Mouse (Mus musculus) urinary bladder, postnatal 36 days (tissue): ENCODE data around the gene Pdzrn3.

Experiments used
- DNase-seq, 2 experiments: peaks; one replicate each; pipeline ENCODE4 v3.0.0; 2022; ENCODE audit warnings: low spot score in 2 of 2, mixed read lengths in 1 of 2

The Pdzrn3 gene

DNA sequence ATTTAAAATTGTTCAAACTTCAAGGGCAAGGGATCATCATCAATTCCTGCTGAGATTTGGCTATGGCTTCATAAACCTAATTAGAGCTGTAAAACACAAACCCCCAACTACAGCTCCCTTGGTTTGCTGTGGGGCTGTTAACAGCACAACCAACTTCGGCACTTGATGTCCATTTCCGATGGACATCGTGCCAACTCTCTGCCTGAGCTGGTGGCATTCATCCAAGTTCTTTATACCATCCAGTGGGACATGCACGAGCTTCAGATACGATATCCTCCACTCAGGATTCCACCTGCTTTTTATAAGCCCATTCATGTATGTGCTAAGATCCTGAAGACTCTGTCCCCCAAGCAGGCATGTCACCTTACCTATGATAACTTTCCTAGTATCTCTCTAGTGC is 118.3 kb downstream of the Pdzrn3 start:
- DNase-seq, result no peak

DNA sequence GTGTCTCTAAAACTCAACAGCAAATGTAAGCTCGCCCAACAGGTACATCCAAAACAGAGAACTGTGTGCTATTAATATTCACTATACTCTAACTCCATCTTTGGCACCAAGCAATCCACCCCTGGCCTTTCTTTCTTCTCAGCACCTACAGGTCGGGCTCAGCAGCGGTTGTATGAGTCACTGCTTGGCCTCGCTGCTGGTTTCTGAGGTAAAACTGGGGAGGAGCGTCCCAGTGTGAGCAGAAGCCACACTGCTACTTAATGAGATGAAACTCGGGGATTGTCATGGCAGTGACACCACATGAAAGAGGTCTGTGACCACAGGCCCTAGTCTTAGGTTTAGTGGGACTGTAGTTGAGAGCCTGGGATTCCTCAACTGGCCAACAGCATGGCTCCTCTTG is 120.3 kb downstream of the Pdzrn3 start:
- no peak for DNase-seq

DNA sequence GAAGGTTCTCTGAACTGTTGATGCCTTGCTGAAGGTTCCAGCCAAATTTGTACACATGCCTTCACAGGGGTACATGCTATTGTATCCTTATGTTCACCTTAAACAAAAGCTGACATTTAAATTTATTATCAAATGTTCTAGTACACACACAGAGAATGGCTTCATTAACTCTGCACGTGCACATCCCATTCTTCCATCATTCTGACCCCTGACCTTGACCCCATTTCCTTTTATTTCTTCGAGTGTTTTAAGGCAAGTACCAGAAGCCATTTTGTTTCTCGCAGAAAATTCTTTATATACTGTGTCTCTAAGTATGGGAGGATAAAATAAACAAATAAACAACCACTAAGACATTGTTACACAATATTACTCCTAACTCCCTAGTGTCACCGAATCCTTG is 123.0 kb downstream of the Pdzrn3 start:
- DNase-seq, result no peak

DNA sequence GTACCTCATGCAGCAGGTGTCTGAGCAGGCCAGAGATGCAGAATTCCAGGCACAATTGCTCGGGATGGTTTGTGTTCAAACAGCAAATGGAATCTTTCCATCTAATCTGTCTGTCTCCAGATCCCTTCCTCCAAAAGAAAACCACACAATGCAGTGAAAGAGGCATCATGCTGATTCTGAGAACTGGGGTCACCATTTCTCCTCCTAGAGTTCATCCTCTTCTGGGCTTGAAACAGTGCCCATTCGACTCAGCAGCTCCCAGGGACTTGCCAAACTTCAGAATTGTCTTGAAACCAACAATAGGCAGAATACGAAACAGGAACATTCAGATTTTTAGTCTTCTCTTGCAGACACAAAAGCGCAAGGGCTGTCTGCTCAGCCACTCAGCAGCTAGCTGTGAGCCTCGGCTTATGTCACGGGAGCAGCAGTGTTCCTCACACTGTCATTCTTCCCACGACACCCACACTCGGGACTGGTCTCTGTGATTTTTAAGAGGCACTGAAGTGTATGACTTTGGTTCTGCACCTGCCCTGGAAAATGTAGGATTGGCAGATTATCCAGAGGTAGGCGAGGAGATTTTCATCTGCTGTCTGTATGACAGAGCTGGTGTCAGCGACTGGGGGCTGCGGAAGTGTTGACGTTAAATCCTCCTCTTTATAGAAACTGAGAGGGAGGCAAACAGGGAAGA is 125.6 kb downstream of the Pdzrn3 start:
- no peak for DNase-seq

DNA sequence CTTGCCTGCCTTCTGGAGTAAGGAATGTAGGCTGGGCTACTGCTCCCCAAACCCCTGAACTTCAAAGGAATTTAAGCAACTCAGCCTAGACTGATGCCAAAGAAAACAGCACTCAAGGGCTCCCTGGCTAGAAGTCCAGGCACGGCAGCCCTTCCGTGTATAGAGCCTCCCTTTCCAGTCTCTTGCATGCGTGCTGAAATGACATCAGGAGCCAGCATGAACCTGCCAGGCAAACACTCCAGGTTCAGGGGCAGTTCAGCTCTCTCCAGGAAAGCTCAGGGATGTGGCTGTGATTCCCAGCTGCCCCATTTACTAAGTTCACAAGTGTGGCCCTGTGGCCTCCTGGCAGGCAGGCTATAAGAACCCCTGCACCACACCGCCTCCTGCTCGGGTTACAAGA is 126.5 kb downstream of the Pdzrn3 start:
- DNase-seq, result no peak

DNA sequence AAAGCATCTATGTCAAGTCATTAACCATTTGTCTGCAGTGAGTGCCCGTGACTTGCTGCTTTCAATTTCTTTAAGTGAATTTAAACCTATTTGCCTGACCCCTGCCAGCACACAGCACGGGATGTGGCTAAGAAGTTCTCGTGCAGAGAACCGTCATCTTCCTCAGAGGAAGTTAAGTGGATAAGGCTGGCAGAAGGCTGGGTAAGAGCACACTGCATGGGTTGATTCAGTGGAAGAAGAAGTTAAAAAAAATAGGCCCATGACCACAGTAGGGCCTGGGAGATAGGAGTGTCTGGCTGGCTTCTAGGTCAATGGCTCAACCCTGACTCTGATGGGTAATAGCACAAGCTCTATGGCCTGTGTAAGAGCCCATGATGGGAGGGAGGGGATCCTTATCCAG is 131.6 kb downstream of the Pdzrn3 start:
- DNase-seq, result no peak

DNA sequence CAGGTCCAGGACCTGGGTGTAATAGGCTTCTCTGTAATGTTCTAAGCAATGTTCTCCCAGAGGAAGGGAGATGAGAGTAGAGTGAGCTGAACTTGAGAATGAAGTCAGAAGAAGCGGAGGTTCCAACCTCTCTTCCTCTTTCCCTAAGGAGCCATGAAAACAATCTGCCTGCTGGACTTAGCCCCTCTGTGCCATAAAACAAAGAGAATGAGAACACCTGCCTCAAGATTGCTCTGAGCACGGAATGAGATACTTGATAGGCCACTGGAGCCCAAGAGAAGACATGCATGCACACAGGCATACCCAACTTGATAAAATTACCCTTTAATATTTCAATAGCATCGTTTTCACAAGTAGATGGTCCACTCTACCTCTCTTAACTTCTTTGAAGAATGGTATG is 133.3 kb downstream of the Pdzrn3 start:
- no peak for DNase-seq

DNA sequence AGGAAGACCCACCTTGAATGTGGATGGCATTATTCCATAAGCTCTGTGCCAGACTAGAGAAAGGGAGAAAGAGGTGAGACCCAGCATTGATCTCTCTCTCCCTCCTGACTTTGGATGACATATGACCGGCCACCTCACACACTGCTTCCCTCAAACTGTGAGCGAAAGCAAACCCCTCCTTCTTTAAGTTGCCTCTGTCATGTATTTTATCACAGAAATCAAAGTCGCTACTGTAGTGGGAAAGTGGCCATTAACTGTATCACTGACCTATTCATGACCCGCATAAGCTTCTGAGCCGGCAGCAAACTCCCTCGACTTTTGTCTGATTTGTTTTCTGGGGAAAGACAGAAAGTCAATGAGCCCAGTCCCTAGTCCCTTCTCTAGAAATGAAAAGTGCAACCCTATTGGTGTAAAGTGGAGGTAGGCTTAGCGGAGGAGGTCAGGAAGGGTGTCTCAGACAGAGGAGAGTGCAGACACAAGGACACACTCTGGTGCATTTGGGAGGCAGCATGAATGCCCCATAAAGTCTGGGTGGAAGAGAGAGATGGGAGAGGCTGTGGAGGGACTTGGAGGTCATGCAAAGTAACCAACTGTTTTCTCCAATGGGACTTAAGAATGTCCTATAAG is 134.4 kb downstream of the Pdzrn3 start:
- DNase-seq, result no peak

DNA sequence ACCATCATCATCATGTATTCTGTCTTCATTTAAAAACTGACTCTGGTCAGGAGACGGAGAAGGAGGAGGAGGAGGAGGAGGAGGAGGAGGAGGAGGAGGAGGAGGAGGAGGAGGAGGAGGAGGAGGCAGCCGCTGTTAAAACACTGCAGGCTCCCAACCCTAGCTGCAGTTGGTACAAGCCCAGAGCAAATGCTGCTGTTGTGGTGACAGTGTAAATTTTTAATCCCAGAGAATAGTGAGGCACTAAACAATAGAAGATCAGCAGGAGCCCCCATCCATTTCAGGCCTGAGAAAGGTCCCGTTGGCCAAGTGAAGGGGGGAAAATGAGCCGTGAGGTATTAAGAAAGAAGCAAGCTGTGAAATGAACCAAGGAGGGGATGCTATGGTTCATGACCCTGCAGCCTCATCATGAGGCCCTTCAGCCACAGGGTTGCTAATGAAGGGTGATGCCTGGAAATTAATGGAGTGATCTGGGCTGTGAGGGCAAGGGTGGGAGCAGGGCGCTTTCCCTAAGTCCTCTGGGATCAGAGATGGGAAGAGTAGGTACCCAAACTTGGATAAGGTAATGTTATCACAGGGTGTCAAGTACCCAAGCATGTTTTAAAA is 141.0 kb downstream of the Pdzrn3 start:
- DNase-seq, result no peak

DNA sequence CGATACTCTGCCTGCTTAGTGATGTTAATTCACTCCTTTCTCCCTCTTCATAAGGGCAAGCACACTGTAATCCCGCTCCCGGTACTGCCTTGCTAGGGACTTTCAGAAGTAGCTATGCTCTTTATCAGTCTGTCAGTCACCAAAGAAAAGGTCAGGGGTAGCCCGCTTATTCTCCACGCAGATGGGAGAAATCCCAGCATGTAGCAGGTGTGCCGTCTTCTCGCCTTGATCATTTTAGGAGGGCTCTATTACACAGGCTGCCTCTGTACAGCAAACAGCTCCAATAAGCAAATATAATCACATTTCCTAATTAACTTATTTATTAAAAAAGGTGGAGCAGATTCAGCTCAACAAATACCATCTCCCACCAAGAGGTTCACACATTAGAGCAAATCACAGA is 141.5 kb downstream of the Pdzrn3 start:
- no peak for DNase-seq

DNA sequence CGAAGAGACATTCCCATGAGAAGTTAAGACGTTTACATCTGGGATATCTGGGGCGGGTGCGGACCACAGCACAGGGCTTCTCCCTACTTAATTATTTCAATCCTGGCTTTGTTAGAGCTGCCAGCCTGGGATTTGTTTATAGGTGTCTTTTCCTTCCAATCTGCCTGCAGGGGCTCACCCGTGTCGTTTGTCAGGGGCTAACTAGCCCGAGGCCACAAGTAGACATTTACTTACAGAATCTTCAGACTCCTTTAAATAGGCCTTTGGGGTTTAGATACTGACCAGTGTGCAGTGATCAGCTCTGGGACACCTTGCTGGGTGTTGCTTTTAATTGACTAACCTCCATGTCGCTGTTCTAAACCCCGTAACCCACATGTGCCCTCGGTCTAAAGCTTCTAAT is 143.3 kb downstream of the Pdzrn3 start:
- no peak for DNase-seq

DNA sequence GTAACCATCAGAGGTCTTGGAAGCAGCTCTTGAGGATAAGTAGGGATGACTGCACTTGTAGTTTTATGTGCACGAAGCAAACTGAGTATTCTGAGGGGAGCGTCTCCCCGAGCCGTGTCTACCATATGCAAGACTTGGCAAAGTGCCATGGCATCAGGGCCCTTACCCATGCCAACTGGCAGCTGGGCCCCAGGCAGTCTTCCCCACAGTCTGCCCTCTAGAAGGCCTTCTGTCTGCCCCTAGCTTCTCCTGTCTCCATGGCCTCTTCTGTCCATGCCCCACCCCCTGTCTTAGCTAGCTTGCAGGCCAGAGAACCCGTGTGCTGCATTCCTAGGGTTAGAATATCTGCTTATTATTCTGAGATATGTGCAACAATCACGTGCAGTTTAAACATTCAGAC is 144.0 kb downstream of the Pdzrn3 start:
- no peak for DNase-seq

DNA sequence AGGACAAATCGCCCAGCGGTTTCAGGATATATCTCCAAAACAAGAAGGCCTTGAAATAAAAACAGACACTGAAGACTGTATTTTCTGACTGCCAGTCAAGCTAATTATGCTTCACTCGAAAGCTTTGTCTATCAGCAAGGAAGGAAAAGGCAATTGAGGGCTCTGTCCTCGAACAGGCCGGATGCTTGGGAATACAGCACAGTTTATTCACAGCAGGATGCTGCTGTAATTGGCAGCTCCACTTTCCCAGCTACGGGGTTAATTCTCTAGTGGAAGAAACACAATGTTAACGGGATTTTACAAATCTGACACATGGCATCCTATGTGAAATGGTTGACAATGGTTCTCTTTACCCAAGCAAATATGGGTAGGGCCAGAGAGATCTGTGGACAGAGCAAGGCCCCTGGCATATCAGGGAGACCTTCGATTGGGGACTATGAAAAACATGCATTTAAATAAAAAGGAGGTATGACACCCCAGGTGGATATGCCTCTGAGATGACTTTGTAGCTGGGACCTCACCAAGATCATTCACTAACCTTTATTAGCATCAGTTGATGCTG is 150.3 kb downstream of the Pdzrn3 start:
- DNase-seq, result no peak

DNA sequence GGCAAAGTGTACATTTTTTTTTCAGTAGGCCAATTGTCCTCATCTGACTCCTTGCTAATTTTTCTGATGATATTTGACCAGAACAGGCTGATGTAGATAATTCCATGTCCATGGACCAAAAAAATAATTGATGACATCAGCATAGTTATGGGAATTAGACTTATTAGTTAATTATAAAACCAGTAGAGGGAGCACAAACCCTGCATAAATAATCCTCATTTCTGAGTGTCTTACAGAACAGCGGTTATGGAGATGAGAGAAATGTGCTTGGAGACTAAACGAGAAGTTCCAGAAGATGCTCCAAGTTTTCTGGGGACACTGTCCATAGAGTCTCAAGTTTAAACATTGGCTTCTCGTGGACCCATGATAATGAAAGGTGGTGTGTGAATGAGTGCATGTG is 157.4 kb downstream of the Pdzrn3 start:
- DNase-seq, result no peak

DNA sequence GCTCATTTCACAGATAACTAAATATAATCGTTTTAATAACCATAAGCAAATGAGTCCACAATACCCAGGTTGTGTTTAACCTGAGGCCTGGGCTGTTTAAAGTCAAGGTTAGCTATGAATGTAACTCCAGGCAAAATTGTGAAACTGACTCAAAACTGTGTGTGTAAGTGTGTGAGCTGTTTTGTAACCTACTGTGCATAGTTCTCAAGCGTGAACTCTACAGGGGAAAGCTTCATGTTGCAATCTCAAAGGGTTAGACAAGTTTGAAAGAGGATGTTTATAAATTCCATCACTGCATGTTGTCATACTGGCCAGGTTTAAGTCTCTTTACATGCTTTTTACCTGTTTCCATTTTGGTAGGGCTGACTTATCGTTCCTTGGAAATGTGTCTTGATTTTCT is 158.7 kb downstream of the Pdzrn3 start:
- no peak for DNase-seq

DNA sequence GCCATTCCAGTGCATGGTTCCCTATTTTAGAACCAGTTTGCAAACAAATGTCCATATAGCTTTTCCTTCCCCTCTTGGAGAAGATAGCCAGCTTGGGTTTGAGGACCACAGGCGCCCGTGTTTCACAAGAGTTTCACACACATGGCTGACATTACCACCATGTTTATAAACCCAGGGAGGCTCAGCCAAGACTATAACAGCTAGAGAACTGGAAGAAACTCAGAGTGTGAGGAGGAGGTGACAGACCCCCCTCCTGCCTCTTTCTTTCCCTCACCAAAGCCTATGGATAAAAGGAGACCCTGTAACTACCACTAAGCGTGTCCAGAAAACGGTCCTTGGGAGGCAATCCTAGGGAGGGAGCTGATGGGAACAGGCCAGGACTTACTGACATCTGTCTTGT is 159.5 kb downstream of the Pdzrn3 start:
- DNase-seq, result no peak

DNA sequence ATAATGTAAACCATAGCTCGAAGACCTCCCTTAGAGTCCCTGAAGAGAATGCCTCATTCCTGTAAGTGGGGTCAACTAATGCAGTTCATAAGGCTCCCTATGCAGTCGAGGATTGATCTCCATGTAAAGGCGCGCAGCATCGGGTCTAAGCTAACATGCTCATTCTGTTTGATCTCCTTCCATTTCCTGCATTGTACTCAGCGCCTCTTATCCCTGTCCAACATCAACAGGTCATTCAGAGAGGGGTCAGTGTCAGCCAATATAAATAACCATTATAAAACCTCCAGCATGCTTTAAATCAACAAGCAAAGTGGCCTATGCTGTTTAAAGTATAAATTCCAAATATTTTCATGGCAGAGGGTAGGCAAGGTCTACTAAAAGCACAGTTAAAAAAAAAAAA is 159.9 kb downstream of the Pdzrn3 start:
- no peak for DNase-seq

DNA sequence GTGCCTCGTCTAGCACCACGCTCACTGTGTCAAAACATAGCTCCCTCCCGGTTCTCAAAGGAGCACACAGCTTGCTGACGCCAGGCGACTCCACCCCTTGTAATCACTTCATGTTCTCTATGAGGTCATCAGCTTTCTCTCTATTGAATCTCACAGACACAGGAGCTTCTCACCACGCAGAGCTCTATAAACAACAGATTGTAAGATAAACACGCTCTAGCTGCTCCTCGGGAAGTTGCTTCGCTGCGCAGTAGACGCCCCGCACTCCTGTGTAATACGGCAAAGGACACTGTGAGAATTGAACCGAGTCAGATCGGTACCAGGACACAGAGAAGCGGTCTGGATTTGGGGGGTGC is 162.3 kb downstream of the Pdzrn3 start:
- DNase-seq, result peak in 1 of 2 experiments; percentile 5

DNA sequence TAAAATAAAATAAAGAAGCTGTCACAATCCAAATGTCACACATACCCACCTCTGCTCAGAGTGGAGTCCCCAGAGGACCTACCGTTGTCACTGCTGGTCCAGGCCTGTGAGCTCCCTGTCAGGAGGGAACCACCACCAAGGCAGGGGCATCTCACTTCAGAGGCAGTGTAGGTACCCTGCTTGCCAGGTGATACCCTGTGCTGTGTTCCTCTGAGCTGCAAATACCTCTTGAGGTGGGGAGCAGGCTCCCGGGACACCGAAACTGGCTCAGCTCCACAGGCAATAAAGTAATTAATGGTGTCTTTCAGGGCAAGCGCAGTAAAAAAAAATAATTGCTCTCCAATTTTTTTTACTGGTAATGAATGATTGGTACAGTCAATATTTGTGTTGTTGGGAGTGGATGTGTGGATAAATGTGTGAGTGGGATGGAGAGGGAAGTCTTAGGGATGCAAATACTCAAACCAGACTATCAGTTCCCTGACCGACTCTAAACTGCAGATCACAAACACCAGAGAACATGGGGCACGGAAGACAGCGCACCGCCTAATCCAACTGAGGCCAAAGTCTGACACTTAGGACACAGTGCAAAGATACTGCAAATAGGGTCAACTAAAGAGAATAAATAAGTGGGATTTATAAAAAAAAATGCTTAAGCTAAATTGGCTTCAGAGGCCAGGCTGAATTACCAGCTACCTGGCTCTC is 162.8 kb downstream of the Pdzrn3 start:
- DNase-seq, result no peak

DNA sequence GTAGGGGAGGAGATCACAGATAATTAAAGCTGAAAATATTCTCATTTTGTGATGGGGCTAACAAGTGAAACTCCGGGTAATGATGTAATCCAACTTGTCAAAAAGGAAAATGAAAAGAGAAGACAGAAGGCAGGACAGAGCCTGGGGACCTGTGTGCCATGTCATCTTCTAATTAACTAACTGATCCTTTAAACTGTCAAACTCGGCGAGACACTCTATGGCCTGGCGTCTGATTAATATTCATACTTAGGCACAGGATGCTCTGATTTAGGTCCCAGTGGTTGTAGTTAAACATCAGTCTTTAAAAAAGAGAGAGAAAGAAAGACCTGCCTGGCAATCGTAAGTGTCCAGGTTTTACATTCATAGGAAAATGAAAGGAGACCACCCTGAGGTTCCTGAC is 164.6 kb downstream of the Pdzrn3 start:
- no peak for DNase-seq

DNA sequence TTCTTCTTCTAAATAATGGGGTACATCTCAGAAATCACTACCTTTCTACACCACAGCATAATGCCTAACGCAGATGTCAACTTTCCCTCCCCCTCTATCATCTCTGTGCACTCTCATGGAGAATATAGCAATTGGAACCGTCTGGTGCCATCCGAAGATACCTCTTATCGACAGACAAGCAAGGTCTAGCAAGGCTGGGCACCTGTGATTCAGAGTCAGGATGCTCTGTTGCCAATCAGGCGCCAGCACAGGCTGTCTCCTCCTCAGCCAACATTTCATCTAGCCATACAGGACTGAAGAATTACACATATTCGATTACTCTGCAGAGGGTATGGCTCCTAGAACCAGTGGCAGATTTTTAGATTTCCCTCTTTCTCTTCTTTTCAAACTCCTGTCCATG is 165.6 kb downstream of the Pdzrn3 start:
- DNase-seq, result no peak

DNA sequence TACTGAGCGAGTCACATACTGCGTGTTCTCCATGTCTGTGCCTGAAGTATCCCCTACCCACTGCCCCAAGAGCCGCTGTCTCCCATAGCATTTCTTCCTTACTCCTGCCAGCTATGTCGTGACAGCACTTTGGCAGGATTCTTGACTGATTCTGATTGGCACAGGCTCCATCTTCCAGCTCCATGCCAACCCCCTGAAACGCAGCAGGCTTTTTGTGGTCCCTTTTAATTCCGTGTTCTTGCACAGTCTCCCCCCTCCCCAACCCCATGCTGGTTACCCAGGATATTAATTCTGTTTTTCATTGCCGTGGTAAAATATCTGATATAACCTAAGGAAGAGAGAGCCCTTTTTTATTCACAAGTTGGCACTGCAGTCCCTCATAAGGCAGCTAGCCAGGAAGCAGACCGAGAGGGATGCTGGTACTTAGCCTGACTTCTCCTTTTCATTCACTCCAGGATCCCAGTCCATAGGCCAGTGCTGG is 166.3 kb downstream of the Pdzrn3 start:
- DNase-seq, result no peak

DNA sequence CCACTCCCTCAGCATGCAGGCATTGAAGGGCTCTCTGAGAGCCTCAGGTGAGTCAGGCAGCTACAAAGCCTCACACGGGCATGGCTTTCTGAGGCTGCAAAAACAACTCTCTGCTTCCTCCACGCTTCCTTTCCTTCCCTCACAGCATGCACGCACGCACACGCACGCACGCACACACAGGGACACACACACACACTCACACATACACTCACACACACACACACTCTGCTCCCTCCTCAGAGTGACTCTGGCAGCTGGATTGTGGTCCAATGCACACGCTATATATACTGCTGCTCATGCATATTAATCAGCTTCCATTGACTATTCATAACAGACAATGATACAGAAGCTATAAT is 178.8 kb downstream of the Pdzrn3 start:
- DNase-seq, result no peak
